Mouse (Mus musculus) spleen, adult 2 months (tissue): Measurements from ENCODE around the gene Olfr1164.

Source experiments
- CTCF ChIP-seq: fragments of 200-500 bp; IDR thresholded peaks from 2 replicates; pipeline ENCODE4 v1.5.1; 2011; ENCODE audit warnings: mild to moderate bottlenecking, inconsistent platforms; ENCODE audit not compliant: insufficient read depth, insufficient read length, insufficient replicate concordance; ENCODE audit errors: extremely low read depth
- POLR2A ChIP-seq: fragments of 200-500 bp; IDR thresholded peaks from 2 replicates; pipeline ENCODE4 v1.6.1; 2011; ENCODE audit warnings: low read depth, low read length, inconsistent platforms

DNA sequence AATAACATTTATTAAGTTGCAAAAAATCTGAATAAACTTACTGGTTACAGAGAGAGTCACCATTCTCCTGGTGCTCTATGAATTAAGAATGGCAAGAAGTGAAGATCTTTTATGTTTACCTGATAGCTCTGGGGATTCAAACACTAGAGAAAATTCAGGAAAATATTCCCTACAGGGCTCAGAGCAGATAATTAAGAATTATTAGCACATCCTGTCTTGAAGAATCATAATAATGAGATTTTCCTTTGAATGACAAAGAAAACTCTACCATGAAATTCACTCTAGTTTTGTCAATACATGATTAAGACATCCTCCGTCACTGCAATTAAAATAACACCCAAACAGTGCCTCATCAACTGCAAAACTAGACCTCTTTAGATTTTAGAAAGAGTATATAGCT lies 42.7 kb downstream of the Olfr1164 start, which contains the start of gene Olfr1162:
- no peak for TF ChIP-seq CTCF
- no peak for TF ChIP-seq POLR2A
